Mouse (Mus musculus) myocyte (in vitro differentiated cells): ENCODE data around the gene Snapin.

ENCODE experiments used
- CEBPB ChIP-seq: IDR thresholded peaks from 2 replicates; pipeline ENCODE4 v1.6.1; 2011; ENCODE audit warnings: mild to moderate bottlenecking, moderate library complexity; ENCODE audit not compliant: poor library complexity, insufficient read depth, severe bottlenecking
- E2F4 ChIP-seq: IDR thresholded peaks from one replicate; pipeline ENCODE4 v1.6.1; 2011; ENCODE audit warnings: mild to moderate bottlenecking, control low read depth, moderate library complexity; ENCODE audit not compliant: insufficient read depth
- MAX ChIP-seq: IDR thresholded peaks from one replicate; pipeline ENCODE4 v1.6.1; 2011; ENCODE audit warnings: low read depth, mild to moderate bottlenecking, control low read depth
- MYOD1 ChIP-seq, 3 experiments: IDR thresholded peaks; one replicate each; pipeline ENCODE4 v1.6.1; 2011; ENCODE audit warnings: control low read depth in 2 of 3, low read depth in 2 of 3, mild to moderate bottlenecking in 2 of 3, moderate library complexity in 1 of 3; ENCODE audit not compliant: insufficient read length in 2 of 3, control insufficient read depth in 1 of 3
- MYOG ChIP-seq, 3 experiments: IDR thresholded peaks; one replicate each; pipeline ENCODE4 v1.6.1; 2011; ENCODE audit warnings: control low read depth in 2 of 3, low read depth in 2 of 3, mild to moderate bottlenecking in 2 of 3; ENCODE audit not compliant: insufficient read length in 2 of 3, control insufficient read depth in 1 of 3, insufficient read depth in 1 of 3
- POLR2A ChIP-seq: IDR thresholded peaks from one replicate; pipeline ENCODE4 v1.6.1; 2011; ENCODE audit warnings: low read depth, mild to moderate bottlenecking, control low read depth, moderate library complexity; ENCODE audit not compliant: insufficient read length
- POLR2AphosphoS2 ChIP-seq: IDR thresholded peaks from one replicate; pipeline ENCODE4 v1.6.1; 2011; ENCODE audit warnings: low read depth, control low read depth; ENCODE audit not compliant: insufficient read length
- REST ChIP-seq: IDR thresholded peaks from one replicate; pipeline ENCODE4 v1.6.1; 2011; ENCODE audit warnings: mild to moderate bottlenecking, control low read depth, moderate library complexity; ENCODE audit not compliant: insufficient read depth, insufficient read length
- SRF ChIP-seq: IDR thresholded peaks from one replicate; pipeline ENCODE4 v1.6.1; 2011; ENCODE audit warnings: low read depth; ENCODE audit not compliant: control insufficient read depth, insufficient read length
- TCF12 ChIP-seq: IDR thresholded peaks from one replicate; pipeline ENCODE4 v1.6.1; 2011; ENCODE audit warnings: mild to moderate bottlenecking, control low read depth; ENCODE audit not compliant: poor library complexity, insufficient read depth, severe bottlenecking
- TCF3 ChIP-seq: IDR thresholded peaks from one replicate; pipeline ENCODE4 v1.6.1; 2011; ENCODE audit warnings: low read depth, control low read depth; ENCODE audit not compliant: insufficient read length
- USF1 ChIP-seq: IDR thresholded peaks from one replicate; pipeline ENCODE4 v1.6.1; 2011; ENCODE audit warnings: low read depth, mild to moderate bottlenecking, control low read depth, moderate library complexity

GRCm38 (mm10) chr3:90515789-90516188 lies 25.0 kb upstream of the Snapin start:
- no peak for TF ChIP-seq USF1
- TF ChIP-seq POLR2AphosphoS2, result no peak
- TF ChIP-seq MYOD1 (IDR thresholded peaks at IDR 0.05; ENCODE audit: control insufficient read depth in 1 of 3, insufficient read length in 2 of 3, low read depth in 2 of 3), result no peak
- TF ChIP-seq TCF12, result no peak
- TF ChIP-seq SRF, result no peak
- no peak for TF ChIP-seq MYOG (IDR thresholded peaks at IDR 0.05; ENCODE audit: control insufficient read depth in 1 of 3, insufficient read depth in 1 of 3, insufficient read length in 2 of 3, low read depth in 2 of 3)
- TF ChIP-seq E2F4, result no peak
- no peak for TF ChIP-seq POLR2A
- no peak for TF ChIP-seq CEBPB
- no peak for TF ChIP-seq REST
- no peak for TF ChIP-seq MAX
- TF ChIP-seq TCF3, result no peak
